Mouse (Mus musculus): ENCODE measurements around the gene Gpr179.

- TF ChIP-seq TAL1 (IDR thresholded peaks at IDR 0.05; ENCODE audit: low read length) (no peak), GATA1 (IDR thresholded peaks at IDR 0.05; ENCODE audit: low read length) (no peak)
Observed at GRCm38 (mm10) chr11:97372159-97372864, 20.4 kb upstream of the Gpr179 start.
